Mouse (Mus musculus) adrenal gland, adult 2 months (tissue): ENCODE data around the gene Selenoo. TPM values are rescaled to one million over a fixed set of nuclear protein-coding genes. Genes with fewer than 3 reads are reported as not detected.

ENCODE experiments used
- DNase-seq: peaks from one replicate; pipeline ENCODE4 v3.0.0; 2021
- polyA plus RNA-seq: library from polyadenylated mRNA; depleted of rRNA; stranded (reverse); fragments of >200 nt; gene quantifications from 2 replicates; pipeline ENCODE4 v1.2.3, GENCODE M21; 2012
- total RNA-seq, 2 experiments: library from RNA; stranded (reverse); gene quantifications; 2 replicates each; pipeline ENCODE4 v1.2.3; 2021

Gene Selenoo
- total and polyA plus RNA-seq, 3 experiments, result 37.0 to 120 (median 39.2) TPM

DNA sequence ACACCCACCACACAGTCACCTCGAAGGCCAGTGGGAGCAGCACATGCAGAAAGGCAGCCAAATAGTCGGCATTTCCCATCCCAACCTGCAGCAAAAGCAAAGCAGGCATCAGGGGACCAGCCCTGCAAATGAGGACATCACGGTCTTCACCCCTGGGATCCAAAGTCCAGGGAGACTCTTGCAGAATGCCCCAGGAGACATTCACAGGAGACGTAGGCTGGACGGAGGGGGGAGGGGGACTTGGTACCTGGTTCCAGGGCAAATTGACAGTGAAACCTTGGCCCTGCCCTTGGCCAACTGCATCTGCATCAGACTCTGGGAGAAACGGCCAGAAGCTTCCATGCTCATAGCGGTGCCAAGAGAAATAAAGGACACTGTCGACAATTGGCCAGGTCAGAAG, 37.7 kb downstream of the Selenoo start:
- no peak for DNase-seq

DNA sequence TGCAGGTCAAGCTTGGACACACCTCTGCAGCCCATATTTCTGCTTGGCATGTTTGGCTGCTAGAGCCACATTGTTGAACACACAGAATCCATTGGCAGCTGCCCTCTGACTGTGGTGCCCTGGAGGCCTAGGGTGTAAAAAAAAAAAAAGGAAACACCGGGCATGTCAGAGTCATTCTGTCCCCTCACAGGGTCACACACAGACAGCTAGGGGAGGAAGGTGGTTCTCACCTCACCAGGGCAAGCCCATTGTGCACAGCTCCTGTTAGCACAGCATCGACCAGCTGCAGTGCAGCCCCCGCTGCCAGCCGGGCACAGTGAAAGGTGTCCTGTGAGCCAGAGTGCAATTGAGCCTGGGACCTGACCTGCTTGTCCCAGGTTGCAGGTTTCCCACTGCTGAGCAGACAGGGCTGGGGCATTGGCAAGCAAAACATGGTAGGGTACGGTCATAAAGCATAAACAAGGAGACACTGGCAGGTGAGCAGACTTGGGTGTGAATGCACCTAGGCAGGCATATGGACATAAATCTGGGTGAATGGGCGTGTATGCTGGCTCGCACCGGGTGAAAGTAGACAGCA, 38.6 kb downstream of the Selenoo start:
- no peak for DNase-seq

DNA sequence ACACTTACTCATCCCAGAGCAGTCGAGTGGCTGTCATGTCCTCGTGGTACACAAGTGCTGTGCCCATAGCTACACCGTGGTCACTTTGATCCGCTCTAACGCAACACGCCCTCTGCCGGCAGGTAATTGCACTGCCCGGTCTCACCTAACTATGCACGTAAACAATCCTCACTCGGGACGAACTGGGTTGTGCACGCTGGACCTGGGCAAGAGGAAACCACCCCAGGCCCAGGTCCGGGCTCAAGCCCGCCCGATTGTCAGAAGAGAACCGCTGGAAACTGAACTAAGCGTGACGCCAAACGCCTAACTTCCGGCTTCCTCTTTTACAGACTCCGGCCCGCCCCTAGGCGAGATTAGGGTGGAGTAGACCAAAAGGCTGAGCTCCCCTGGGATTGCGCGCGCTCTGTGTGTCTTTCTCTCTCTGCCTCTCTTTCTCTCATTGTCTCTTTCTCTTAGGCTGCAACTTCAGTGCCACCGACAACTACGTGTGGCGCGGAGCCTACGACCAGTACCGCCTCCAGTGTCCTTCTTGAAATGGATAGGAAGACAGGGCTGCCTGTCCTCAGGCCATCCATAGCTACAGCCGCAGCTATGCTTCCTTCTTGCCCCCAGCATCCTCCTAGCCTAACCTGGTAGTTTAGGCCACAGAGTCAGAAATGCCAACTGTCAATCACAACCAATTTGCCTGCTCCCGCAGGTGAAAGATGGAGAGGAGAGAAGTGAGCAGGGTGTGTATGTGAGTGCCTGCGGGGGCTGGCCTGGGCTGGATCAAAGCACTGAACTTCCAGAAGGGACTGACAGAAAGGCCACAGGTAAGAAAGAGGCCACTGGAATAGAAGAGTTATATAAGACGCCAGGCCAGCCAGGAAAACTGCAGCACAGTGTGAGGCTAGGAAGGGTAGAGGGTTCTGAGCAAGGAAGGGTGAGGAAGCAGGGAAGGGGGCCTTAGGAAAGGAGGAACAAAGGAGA, 39.8 kb downstream of the Selenoo start, which contains the start of gene Hdac10:
TSS of gene Hdac10 (minus strand) at position 319 of the 969 bp plus-strand sequence.
- DNase-seq, result peak; percentile 88

GRCm38 (mm10) chr15:89130245-89130644, 41.4 kb downstream of the Selenoo start:
- DNase-seq, result no peak

GRCm38 (mm10) chr15:89131316-89131715, 42.4 kb downstream of the Selenoo start:
- DNase-seq, result no peak

DNA sequence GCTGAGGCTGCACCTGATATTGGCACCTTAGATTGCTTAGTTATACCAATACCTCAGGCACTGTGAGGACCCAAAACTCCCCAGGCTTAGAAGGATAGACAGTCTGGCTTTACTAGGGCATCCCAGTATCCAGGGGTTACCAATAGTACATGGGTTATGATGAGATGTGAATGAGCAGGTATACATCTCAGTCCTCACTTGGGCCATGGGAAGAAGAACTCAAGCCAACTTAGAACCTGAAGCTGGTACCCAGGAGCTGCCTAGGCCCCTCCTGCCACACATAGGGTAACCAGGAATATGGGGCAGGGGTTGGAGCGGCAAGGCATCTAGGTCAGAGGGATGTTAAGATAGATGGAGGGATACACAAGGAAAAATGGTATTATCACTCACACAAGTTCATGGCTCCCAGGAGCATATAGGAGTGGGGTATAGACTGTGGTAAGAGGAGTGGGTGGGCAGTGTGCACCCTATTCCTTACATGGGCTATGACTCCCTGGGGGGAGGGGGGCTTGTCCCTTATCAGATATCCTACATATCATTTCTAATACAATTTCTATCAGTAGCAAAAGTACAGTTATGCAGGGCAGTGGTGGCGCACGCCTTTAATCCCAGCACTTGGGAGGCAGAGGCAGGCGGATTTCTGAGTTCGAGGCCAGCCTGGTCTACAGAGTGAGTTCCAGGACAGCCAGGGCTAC, 47.7 kb downstream of the Selenoo start:
- no peak for DNase-seq

- no peak for DNase-seq
These were observed 48.6 kb downstream of the Selenoo start for GRCm38 (mm10) chr15:89137378-89138045.

GRCm38 (mm10) chr15:89138046-89138405, 49.1 kb downstream of the Selenoo start:
- DNase-seq, result no peak

DNA sequence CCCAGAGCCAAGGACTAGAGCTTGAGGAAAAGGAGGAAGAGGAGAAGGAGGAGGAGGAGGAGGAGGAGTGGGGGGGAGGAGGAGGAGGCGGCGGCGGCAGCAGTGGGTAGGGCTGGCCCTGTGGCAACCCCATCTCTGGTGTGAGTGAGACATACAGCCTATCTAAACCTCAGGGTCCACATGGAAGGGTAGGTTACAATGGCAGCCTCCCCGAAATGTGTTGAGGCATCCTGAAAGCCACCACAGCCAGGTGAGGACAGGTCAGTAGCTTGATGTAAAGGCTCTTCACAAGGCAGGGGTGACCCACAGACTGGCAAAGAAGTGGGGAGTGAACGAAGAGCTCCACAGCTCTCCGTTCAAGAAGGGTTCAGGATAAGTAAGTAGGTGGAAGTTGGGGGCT, 49.6 kb downstream of the Selenoo start:
- DNase-seq, result no peak

GRCm38 (mm10) chr15:89140048-89140658, 51.3 kb downstream of the Selenoo start:
- DNase-seq, result peak; percentile 51

DNA sequence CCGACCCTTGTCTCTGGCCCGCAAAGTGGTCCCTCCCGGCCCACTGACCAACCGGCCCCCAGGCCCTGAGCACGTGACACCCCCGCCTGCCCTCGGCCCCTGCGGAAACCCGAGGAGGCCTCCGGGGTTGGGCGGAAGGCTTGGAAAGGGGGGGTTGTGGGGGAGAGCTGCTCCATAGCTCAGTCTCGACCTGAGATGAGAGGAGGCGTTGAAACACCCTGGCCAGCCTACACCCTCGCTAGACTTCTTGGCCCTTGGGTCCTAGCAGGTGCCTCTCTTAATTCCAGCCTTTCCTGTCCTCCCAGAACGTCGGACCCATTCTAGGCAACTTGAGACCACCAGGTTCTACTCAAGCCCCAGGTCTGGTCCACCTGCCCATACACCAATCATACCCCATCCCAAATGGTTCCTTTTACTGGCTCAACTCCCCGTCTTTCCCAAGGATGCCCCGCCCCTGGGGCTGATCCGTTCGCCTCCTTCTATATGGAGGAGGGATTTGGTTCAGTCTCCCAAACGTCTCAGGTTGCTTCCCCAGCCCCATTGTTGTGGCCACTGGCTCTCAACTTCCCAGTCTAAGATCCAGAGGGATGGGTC, 51.9 kb downstream of the Selenoo start, which contains the start of gene Mapk12:
TSS of gene Mapk12 (minus strand) at position 45 of the 594 bp plus-strand sequence.
- DNase-seq, result peak; percentile 71

- no peak for DNase-seq
These were observed 52.6 kb downstream of the Selenoo start for GRCm38 (mm10) chr15:89141443-89141842.

DNA sequence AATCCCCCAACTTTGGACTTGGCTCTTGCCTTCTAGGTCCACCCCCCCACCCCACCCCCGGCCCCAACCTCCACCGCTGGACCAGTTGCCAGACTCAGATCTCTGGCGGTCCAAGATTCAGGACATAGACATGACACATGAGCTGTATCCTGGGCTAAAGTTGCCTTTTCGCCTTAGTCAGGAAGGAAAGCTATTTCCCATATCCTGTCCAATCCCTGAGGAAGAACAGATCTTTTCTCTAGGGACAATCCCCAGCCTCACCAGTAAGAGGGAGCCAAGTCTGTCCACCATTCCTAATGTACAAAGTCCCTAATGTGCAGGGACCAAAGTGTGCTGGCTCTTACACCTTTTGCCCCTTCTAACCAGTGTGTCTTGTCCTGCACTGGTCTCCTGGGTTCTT, 53.0 kb downstream of the Selenoo start:
- no peak for DNase-seq

GRCm38 (mm10) chr15:89143134-89143533, 54.2 kb downstream of the Selenoo start:
- no peak for DNase-seq

DNA sequence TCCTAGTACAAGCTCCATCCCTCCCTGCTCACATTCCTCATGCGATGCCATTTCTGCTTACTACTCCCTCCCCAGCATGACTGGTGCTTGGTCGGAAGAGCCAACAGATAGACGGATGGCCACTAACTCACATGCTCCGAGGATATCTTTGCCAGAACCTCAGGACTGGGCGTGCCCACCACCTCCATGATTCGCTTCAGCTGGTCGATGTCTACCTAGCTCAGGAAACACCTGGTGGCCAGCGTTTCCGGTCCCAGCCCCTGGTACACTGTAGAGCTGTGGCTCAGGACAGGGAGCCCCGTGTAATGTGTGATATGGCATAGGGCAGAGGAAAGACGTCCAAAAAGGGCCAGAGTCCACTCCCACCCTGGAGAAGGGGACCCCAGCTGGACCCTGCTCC, 56.1 kb downstream of the Selenoo start:
- DNase-seq, result no peak

DNA sequence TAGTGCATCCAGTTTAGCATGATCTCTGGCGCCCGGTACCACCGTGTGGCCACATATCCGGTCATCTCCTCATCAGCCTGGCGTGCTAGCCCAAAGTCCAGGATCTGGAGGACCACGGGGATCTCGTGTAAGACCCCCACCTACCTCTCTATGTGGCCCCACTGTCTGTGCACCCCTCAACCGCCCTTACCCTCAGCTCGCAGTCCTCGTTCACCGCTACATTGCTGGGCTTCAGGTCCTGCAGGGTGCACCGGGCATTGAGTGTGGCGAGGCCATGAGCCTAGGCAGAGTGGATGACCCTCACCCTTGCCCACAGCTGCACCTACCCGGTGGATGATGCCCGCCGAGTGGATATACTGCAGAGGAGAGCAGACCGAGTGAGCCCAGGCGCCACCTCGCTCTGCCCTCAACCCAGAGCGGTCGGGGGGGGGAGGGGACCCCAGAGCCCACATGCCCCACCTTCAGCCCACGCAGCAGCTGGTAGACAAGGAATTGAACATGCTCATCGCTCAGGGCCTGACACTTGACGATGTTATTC, 57.0 kb downstream of the Selenoo start:
- no peak for DNase-seq

GRCm38 (mm10) chr15:89146537-89146936, 57.7 kb downstream of the Selenoo start:
- DNase-seq, result peak; percentile 50

GRCm38 (mm10) chr15:89147024-89147423, 58.1 kb downstream of the Selenoo start:
- DNase-seq, result no peak

DNA sequence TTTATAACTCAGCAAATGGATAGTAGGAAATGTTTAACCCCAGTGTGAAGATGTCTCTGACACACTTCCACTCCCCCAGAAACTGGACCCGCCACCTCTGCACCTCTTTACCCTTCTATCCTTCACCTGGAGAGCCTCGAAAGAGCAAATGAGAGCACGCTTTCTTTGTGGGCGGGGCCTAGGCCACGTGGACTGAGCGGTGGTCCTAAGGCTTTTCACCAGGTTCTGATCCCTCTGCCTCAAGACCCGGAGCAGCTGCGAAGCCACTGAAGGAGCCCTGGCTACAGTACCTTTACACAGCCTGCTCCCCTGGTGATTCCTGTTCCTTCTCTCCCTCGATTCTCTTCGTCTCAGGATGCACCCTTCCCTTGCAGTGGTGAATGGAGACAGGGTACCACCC, 58.6 kb downstream of the Selenoo start:
- no peak for DNase-seq

- no peak for DNase-seq
These were observed 59.0 kb downstream of the Selenoo start for GRCm38 (mm10) chr15:89147895-89148294.
